Mouse (Mus musculus): ENCODE data around the gene Lclat1.
"Not testable (repeated sequence)": the region's sequence is repeated elsewhere in the genome, so short reads cannot be mapped to it uniquely, and the experiment has no call there.

Gene Lclat1

DNA sequence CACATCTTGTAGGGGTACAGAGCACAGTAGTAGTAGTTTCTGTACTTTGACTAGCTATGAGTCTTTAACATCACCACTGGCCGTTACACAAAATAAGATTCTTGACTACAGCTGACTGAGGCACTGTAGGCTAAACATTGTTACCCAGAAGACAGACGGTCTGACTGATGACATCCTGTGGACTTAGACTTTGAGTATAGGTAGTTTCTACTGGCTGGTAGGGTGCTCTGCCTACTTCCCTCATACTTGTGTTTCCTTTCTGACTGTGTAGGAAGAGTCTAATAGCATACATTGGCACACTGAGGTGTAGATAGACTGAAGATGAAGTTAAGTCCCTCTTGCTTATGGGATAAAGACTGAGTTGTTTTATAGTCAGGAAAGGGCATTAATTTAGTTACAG, 37.6 kb downstream of the Lclat1 start:
- DNase-seq: no peak

- DNase-seq: no peak
These were observed 40.8 kb downstream of the Lclat1 start for GRCm38 (mm10) chr17:73148607-73149006.

GRCm38 (mm10) chr17:73152790-73153525, 45.2 kb downstream of the Lclat1 start:
- not testable (repeated sequence) for DNase-seq

- no peak for DNase-seq
These were observed 45.9 kb downstream of the Lclat1 start for GRCm38 (mm10) chr17:73153672-73154071.

- no peak for DNase-seq
These were observed 48.8 kb downstream of the Lclat1 start for GRCm38 (mm10) chr17:73156606-73157005.

GRCm38 (mm10) chr17:73161795-73162194, 54.0 kb downstream of the Lclat1 start:
- DNase-seq: no peak

- DNase-seq: no peak
These were observed 54.8 kb downstream of the Lclat1 start for GRCm38 (mm10) chr17:73162445-73163208.

GRCm38 (mm10) chr17:73163597-73163996, 55.8 kb downstream of the Lclat1 start:
- no peak for DNase-seq

- no peak for DNase-seq
These were observed 56.3 kb downstream of the Lclat1 start for GRCm38 (mm10) chr17:73164121-73164520.

DNA sequence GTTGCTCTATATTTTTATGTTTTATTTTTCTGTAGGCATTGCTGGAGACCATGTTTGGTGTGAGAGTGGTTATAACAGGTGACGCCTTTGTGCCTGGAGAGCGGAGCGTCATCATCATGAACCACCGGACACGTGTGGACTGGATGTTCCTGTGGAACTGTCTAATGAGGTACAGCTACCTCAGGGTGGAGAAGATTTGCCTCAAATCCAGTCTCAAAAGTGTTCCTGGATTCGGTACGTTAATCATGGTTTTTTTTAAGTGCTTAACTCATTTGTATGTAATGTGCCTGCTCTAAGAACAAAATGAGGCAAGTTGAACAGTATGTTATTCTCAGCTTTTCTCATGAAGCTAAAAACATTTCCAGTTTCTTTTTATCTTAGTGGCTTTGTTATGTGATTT, 61.7 kb downstream of the Lclat1 start:
- DNase-seq: no peak

- no peak for DNase-seq
These were observed 62.4 kb downstream of the Lclat1 start for GRCm38 (mm10) chr17:73170141-73170540.

GRCm38 (mm10) chr17:73174083-73174562, 66.3 kb downstream of the Lclat1 start:
- DNase-seq: no peak

DNA sequence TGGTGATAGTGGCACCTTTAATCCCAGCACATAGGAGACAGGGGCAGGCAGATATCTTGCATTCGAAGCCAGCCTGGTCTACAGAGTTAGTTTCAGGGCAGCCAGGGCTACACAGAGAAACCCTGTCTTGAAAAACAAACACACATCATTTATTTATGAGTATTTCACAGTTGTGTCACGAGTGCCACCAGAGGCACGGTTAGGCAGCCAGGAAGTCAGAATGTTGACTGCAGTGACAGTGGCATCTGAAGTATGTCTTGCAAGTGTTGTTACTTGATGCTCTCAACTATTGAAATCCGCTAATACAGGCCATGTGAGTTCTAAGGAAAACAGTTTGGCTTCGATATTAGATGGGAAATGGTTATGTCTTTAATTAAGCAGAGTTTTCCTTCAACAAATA, 67.9 kb downstream of the Lclat1 start:
- DNase-seq: no peak

DNA sequence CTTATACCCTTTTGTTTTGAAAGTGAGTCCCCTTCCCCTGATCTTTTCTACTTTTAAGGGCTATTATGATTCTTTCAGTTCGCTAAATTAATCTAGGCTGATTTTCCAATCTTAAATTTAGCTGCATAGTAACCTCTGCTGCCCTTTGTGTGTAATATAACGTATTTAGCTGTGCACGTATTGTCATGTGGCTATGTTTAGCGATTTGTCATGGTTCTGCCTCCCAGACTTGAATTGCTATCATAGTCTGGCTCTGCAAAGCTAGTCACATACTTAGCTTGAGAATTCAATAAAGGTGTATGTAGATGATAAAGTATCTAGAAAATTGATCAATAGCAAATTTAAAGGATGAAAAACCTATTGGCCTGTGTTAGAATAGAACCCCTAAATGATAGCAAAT, 69.3 kb downstream of the Lclat1 start:
- no peak for DNase-seq

DNA sequence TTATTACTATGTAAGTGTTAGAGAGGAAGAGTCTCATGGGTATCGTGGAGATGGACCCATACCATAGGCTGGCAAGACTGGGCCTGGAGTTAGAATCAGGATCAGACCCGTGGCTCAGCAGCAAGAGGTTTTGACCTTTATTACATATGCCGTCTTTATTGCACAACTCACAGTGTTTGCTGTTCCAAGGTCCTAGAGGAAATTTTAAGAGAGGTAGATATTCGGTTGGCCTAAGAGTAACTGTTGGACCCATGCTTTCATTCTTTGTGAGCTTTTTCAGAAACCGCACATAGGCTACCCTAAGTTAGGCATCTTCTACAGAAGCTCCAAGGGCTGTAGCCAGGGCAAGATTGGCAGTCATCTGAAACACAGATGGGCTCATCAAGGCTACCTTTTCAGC, 79.1 kb downstream of the Lclat1 start:
- DNase-seq: no peak

GRCm38 (mm10) chr17:73194146-73194545, 86.4 kb downstream of the Lclat1 start:
- DNase-seq: no peak

- DNase-seq: no peak
These were observed 86.8 kb downstream of the Lclat1 start for GRCm38 (mm10) chr17:73194575-73194974.

- no peak for DNase-seq
These were observed 87.4 kb downstream of the Lclat1 start for GRCm38 (mm10) chr17:73195074-73195723.

GRCm38 (mm10) chr17:73196139-73196538, 88.4 kb downstream of the Lclat1 start:
- no peak for DNase-seq

GRCm38 (mm10) chr17:73197724-73198123, 89.9 kb downstream of the Lclat1 start:
- no peak for DNase-seq

- DNase-seq: no peak
These were observed 91.6 kb downstream of the Lclat1 start for GRCm38 (mm10) chr17:73199387-73199786.

GRCm38 (mm10) chr17:73200380-73200779, 92.6 kb downstream of the Lclat1 start:
- no peak for DNase-seq

- no peak for DNase-seq
These were observed 96.0 kb downstream of the Lclat1 start for GRCm38 (mm10) chr17:73203642-73204332.
